8 mouse cellular contexts compared by ENCODE assay signal in genomic region chr11:119039732-119040512, GRCm38 (mm10). TPM values are rescaled to one million over a fixed set of nuclear protein-coding genes. Genes with fewer than 3 reads are reported as not detected.
DNase-seq lines count a peak whose midpoint lies in the region; ATAC-seq and TF ChIP-seq lines count a peak whose summit lies in the region.

No protein-coding gene starts in this region.

- peak overlapping the region; percentile 98 for H3K4me2 ChIP-seq in heart, embryonic 13.5 days
- H3K4me2 ChIP-seq in heart, postnatal 0 days (ENCODE audit: low read depth, low read length) = peak overlapping the region; percentile 75

- peak overlapping the region; percentile 89 for H3K9ac ChIP-seq in heart, embryonic 13.5 days
- H3K9ac ChIP-seq in MEL (ENCODE audit: control insufficient read depth, low read depth, low read length, poor library complexity, severe bottlenecking) = peak overlapping the region; percentile 93
- H3K9ac ChIP-seq in heart, postnatal 0 days (replicated peaks; ENCODE audit: low read depth, low read length) = peak overlapping the region; percentile 68

- H3K4me1 ChIP-seq in heart, embryonic 13.5 days = peaks cover 70% of the 10 kb centered on the region
- H3K4me1 ChIP-seq in MEL (ENCODE audit: control insufficient read depth in 1 of 2, insufficient read depth in 2 of 2, low read length in 2 of 2) = peaks cover 0 to 10% of the 10 kb centered on the region in 2 experiments; a peak in 3 of 4 replicates
- H3K4me1 ChIP-seq in heart, postnatal 0 days (ENCODE audit: control insufficient read depth, insufficient read depth) = peaks cover 15% of the 10 kb centered on the region

- no peak for TF ChIP-seq CTCF in MEL (IDR thresholded peaks at IDR 0.05 in 2 of 3, conservative IDR thresholded peaks at IDR 0.05 in 1 of 3; ENCODE audit: control insufficient read depth in 1 of 3, insufficient read depth in 1 of 3, low read depth in 2 of 3, low read length in 3 of 3, poor library complexity in 1 of 3, severe bottlenecking in 1 of 3)
- TF ChIP-seq CTCF in heart, postnatal 0 days (IDR thresholded peaks at IDR 0.05; ENCODE audit: low read depth) = no peak

- no peak for TF ChIP-seq RAD21 in MEL (IDR thresholded peaks at IDR 0.05; ENCODE audit: low read depth, low read length)

- peaks cover 12% of the 10 kb centered on the region for H3K36me3 ChIP-seq in heart, embryonic 13.5 days
- peaks cover 0 to 9% of the 10 kb centered on the region in 2 experiments; a peak in 2 of 4 replicates for H3K36me3 ChIP-seq in MEL (ENCODE audit: control insufficient read depth in 1 of 2, insufficient read depth in 2 of 2, low read length in 2 of 2)
- H3K36me3 ChIP-seq in heart, postnatal 0 days (replicated peaks; ENCODE audit: control insufficient read depth, insufficient read depth, low read length) = peaks cover 8% of the 10 kb centered on the region

- no peak for TF ChIP-seq POLR2A in MEL (IDR thresholded peaks at IDR 0.05; ENCODE audit: control insufficient read depth in 1 of 2, insufficient read depth in 1 of 2, low read depth in 1 of 2, low read length in 2 of 2, poor library complexity in 1 of 2)

- no peak for DNase-seq in heart, adult 9 months (ENCODE audit: low spot score in 2 of 2)
- DNase-seq in MEL (ENCODE audit: low read depth, low spot score) (peak; percentile 86), MN1 (ENCODE audit: low spot score) (no peak)
- no peak for DNase-seq in heart, postnatal 0 days (ENCODE audit: low spot score)
- no peak for DNase-seq in adrenal gland, postnatal 14 days

- H3K9me3 ChIP-seq in heart, embryonic 13.5 days = no peaks in the 10 kb centered on the region
- no peaks in the 10 kb centered on the region for H3K9me3 ChIP-seq in MEL (replicated peaks; ENCODE audit: insufficient read depth, low read length)
- no peaks in the 10 kb centered on the region for H3K9me3 ChIP-seq in heart, postnatal 0 days (replicated peaks; ENCODE audit: control insufficient read depth, low read length)

- ATAC-seq in heart, embryonic 13.5 days (ENCODE audit: extremely low read depth, insufficient number of reproducible peaks, low FRiP score, low TSS enrichment) = no peak
- ATAC-seq in heart, postnatal 0 days (ENCODE audit: insufficient read depth, low read depth) = no peak
- 0 out of 2 replicates have a peak, but pooled peaks have one; percentile 9 for ATAC-seq in megakaryocyte progenitor cell, adult 5-6 weeks (replicated peaks; ENCODE audit: poor library complexity)
- ATAC-seq in CD4-positive, CD25-positive, alpha-beta regulatory T cell, adult 4 months = no peak

- WGBS in heart, embryonic 13.5 days = 16% methylated on average over 21 of the region's 21 CpGs
- WGBS in heart, postnatal 0 days = 22% methylated on average over 21 of the region's 21 CpGs

- H3K79me2 ChIP-seq in MEL (ENCODE audit: control insufficient read depth, insufficient read depth, low read length, poor library complexity) = peaks cover 4% of the 10 kb centered on the region

- H3K27me3 ChIP-seq in heart, embryonic 13.5 days (replicated peaks) = peaks cover 83% of the 10 kb centered on the region
- no peaks in the 10 kb centered on the region for H3K27me3 ChIP-seq in MEL (ENCODE audit: control insufficient read depth in 1 of 2, insufficient read depth in 2 of 2, low read length in 2 of 2)
- H3K27me3 ChIP-seq in heart, postnatal 0 days (ENCODE audit: control insufficient read depth, insufficient read depth, low read length) = peaks cover 66% of the 10 kb centered on the region

- peak overlapping the region; percentile 83 for H3K27ac ChIP-seq in heart, embryonic 13.5 days (replicated peaks)
- peak overlapping the region; percentile 62 for H3K27ac ChIP-seq in MEL (ENCODE audit: control insufficient read depth, low read depth, low read length)
- H3K27ac ChIP-seq in heart, postnatal 0 days (ENCODE audit: low read depth) = no peak overlapping the region

- peak overlapping the region; percentile 69 for H3K4me3 ChIP-seq in heart, embryonic 13.5 days
- H3K4me3 ChIP-seq in MEL (ENCODE audit: control insufficient read depth in 1 of 2, insufficient read depth in 1 of 2, low read depth in 2 of 2, low read length in 2 of 2) = peak overlapping the region; percentile 74 to 80
- peak overlapping the region; percentile 74 for H3K4me3 ChIP-seq in heart, postnatal 0 days (ENCODE audit: low read depth, low read length)

- TF ChIP-seq EP300 in MEL (IDR thresholded peaks at IDR 0.05; ENCODE audit: low read depth in 1 of 2, low read length in 2 of 2) = peak; percentile 16 to 48; a peak in 2 of 4 replicates
- no peak for TF ChIP-seq EP300 in heart, postnatal 0 days (IDR thresholded peaks at IDR 0.05; ENCODE audit: low read depth)

TF ChIP-seq in MEL, 35 proteins besides CTCF, POLR2A, EP300 and RAD21 (continues in another document):
- no peak for TF ChIP-seq MYB (IDR thresholded peaks at IDR 0.05; ENCODE audit: low read depth, low read length)
- no peak for TF ChIP-seq SMC3 (IDR thresholded peaks at IDR 0.05; ENCODE audit: low read depth, low read length)
- no peak for TF ChIP-seq ELF1 (IDR thresholded peaks at IDR 0.05; ENCODE audit: low read depth, low read length)
- no peak for TF ChIP-seq TCF12 (IDR thresholded peaks at IDR 0.05; ENCODE audit: low read depth, low read length)
- no peak for TF ChIP-seq GABPA (IDR thresholded peaks at IDR 0.05; ENCODE audit: low read depth, low read length)
- no peak; the same call in 1 of the 2 replicates for TF ChIP-seq MYC (IDR thresholded peaks at IDR 0.05; ENCODE audit: low read depth, low read length)
- peak; percentile 80 for TF ChIP-seq SIN3A (IDR thresholded peaks at IDR 0.05; ENCODE audit: low read length)
- no peak for TF ChIP-seq ZKSCAN1 (IDR thresholded peaks at IDR 0.05; ENCODE audit: low read depth, low read length)
- TF ChIP-seq E2F4 (IDR thresholded peaks at IDR 0.05; ENCODE audit: borderline replicate concordance, low read depth, low read length) = no peak
- no peak for TF ChIP-seq TBP (IDR thresholded peaks at IDR 0.05; ENCODE audit: low read depth, low read length)
- TF ChIP-seq KAT2A (conservative IDR thresholded peaks at IDR 0.05; ENCODE audit: low read depth, low read length) = no peak
- peak; percentile 33; the same call in 1 of the 2 replicates for TF ChIP-seq GATA1 (IDR thresholded peaks at IDR 0.05; ENCODE audit: low read depth, low read length)
- no peak for TF ChIP-seq BHLHE40 (IDR thresholded peaks at IDR 0.05; ENCODE audit: borderline replicate concordance, low read depth, low read length)

RNA-seq across cellular contexts. Expression of gene Cbx8, which starts 0.8 kb away (rescaled TPM):
- 6.1 and 7.0 TPM in 2 replicates for polyA plus RNA-seq in heart, embryonic 13.5 days (2015; fragmentation: Nextera tagmentation; extraction: Ambion mirVana)
- total RNA-seq in MEL (2012; rRNA removed) = 5.3 and 5.7 TPM in 2 replicates
- 10 to 100 TPM in 1 of 2 experiments, not detected in 1; 11.3 TPM for polyA plus RNA-seq in MEL (2012; ENCODE audit: insufficient read depth in 1 of 2, insufficient read length in 2 of 2, low read depth in 1 of 2, low replicate concordance in 2 of 2, missing spikeins in 1 of 2)
- 1.6 and 3.2 TPM in 2 replicates for total RNA-seq in heart, postnatal 0 days (2014; rRNA removed; ENCODE audit: low replicate concordance)
- 5.1 and 7.0 TPM in 2 replicates for polyA plus RNA-seq in heart, postnatal 0 days (2015; fragmentation: Nextera tagmentation; extraction: Ambion mirVana)
- 1.9 and 2.1 TPM in 2 replicates for total RNA-seq in megakaryocyte progenitor cell, adult 5-6 weeks (2015)
- 2.7 and 3.6 TPM in 2 replicates for total RNA-seq in megakaryocyte progenitor cell, adult 5-6 weeks (2017)
- total RNA-seq in adrenal gland, postnatal 14 days (2021) = 13.1 and 16.7 TPM in 2 replicates
- 1 to 10 TPM; 4.0 to 6.7 TPM for polyA plus RNA-seq in CD4-positive, CD25-positive, alpha-beta regulatory T cell, adult 4 months (2017; shearing (Covaris generic))

RNA-seq across cellular contexts. Expression of gene Cbx2, which starts 17.2 kb away (rescaled TPM):
- polyA plus RNA-seq in heart, embryonic 13.5 days (2015; fragmentation: Nextera tagmentation; extraction: Ambion mirVana) = 17.6 and 18.9 TPM in 2 replicates
- total RNA-seq in MEL (2012; rRNA removed) = 11.8 and 13.1 TPM in 2 replicates
- polyA plus RNA-seq in MEL (2012; ENCODE audit: insufficient read depth in 1 of 2, insufficient read length in 2 of 2, low read depth in 1 of 2, low replicate concordance in 2 of 2, missing spikeins in 1 of 2) = 10 to 100 TPM in 1 of 2 experiments, not detected in 1; 13.3 TPM
- total RNA-seq in heart, postnatal 0 days (2014; rRNA removed; ENCODE audit: low replicate concordance) = 1.8 and 13.0 TPM in 2 replicates
- 5.7 and 5.8 TPM in 2 replicates for polyA plus RNA-seq in heart, postnatal 0 days (2015; fragmentation: Nextera tagmentation; extraction: Ambion mirVana)
- total RNA-seq in megakaryocyte progenitor cell, adult 5-6 weeks (2015) = 1.8 and 2.8 TPM in 2 replicates
- total RNA-seq in megakaryocyte progenitor cell, adult 5-6 weeks (2017) = 3.0 and 3.2 TPM in 2 replicates
- total RNA-seq in adrenal gland, postnatal 14 days (2021) = 7.4 and 7.7 TPM in 2 replicates
- polyA plus RNA-seq in CD4-positive, CD25-positive, alpha-beta regulatory T cell, adult 4 months (2017; shearing (Covaris generic)) = 1 to 10 TPM; 1.4 to 1.5 TPM

RNA-seq across cellular contexts. Expression of gene Cbx4, which starts 46.1 kb away (rescaled TPM):
- polyA plus RNA-seq in heart, embryonic 13.5 days (2015; fragmentation: Nextera tagmentation; extraction: Ambion mirVana) = 8.0 and 9.5 TPM in 2 replicates
- 8.0 and 8.1 TPM in 2 replicates for total RNA-seq in MEL (2012; rRNA removed)
- 10 to 100 TPM in 1 of 2 experiments, not detected in 1; 22.6 TPM for polyA plus RNA-seq in MEL (2012; ENCODE audit: insufficient read depth in 1 of 2, insufficient read length in 2 of 2, low read depth in 1 of 2, low replicate concordance in 2 of 2, missing spikeins in 1 of 2)
- 12.1 and 23.1 TPM in 2 replicates for total RNA-seq in heart, postnatal 0 days (2014; rRNA removed; ENCODE audit: low replicate concordance)
- polyA plus RNA-seq in heart, postnatal 0 days (2015; fragmentation: Nextera tagmentation; extraction: Ambion mirVana) = 6.8 and 8.2 TPM in 2 replicates
- 19.9 and 21.5 TPM in 2 replicates for total RNA-seq in megakaryocyte progenitor cell, adult 5-6 weeks (2015)
- total RNA-seq in megakaryocyte progenitor cell, adult 5-6 weeks (2017) = 24.8 and 25.4 TPM in 2 replicates
- 105 and 156 TPM in 2 replicates for total RNA-seq in adrenal gland, postnatal 14 days (2021)
- 1 to 10 TPM; 1.7 to 3.7 TPM for polyA plus RNA-seq in CD4-positive, CD25-positive, alpha-beta regulatory T cell, adult 4 months (2017; shearing (Covaris generic))

RNA-seq across cellular contexts. Expression of gene Enpp7, which starts 51.9 kb away (rescaled TPM):
- polyA plus RNA-seq in heart, embryonic 13.5 days (2015; fragmentation: Nextera tagmentation; extraction: Ambion mirVana) = not detected in 2 replicates
- total RNA-seq in MEL (2012; rRNA removed) = not detected in 2 replicates
- not detected for polyA plus RNA-seq in MEL (2012; ENCODE audit: insufficient read depth in 1 of 2, insufficient read length in 2 of 2, low read depth in 1 of 2, low replicate concordance in 2 of 2, missing spikeins in 1 of 2)
- not detected in 2 replicates for total RNA-seq in heart, postnatal 0 days (2014; rRNA removed; ENCODE audit: low replicate concordance)
- polyA plus RNA-seq in heart, postnatal 0 days (2015; fragmentation: Nextera tagmentation; extraction: Ambion mirVana) = not detected in 2 replicates
- total RNA-seq in megakaryocyte progenitor cell, adult 5-6 weeks (2015) = not detected in 2 replicates
- total RNA-seq in megakaryocyte progenitor cell, adult 5-6 weeks (2017) = not detected in 2 replicates
- not detected in 2 replicates for total RNA-seq in adrenal gland, postnatal 14 days (2021)
- polyA plus RNA-seq in CD4-positive, CD25-positive, alpha-beta regulatory T cell, adult 4 months (2017; shearing (Covaris generic)) = not detected
